Comparison of ENCODE assay signal across 22 mouse cellular contexts in the genomic region with DNA sequence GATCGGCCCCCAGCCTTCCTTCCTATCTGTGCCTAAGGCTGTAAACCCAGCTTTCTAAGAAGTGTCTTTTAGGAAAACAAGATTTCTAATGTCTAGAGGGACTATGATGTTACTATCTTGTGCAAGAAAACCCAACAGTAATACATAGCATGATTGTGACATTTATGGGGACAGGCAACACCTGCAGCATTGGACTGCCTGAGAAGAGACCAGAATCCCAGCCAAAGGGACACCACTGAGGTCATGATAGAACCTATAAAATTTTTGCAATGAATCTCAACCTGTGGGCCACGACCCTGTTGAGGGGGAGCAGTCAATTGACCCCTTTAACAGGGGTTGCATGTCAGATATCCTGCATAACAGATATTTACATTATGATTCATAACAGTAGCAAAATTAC.
"Had no signal": no experiment of that assay in that cellular context is flagged by ENCODE, and none has a peak within 500 bp of the region (broad histone marks: within the 10 kb centered on the region; RNA-seq: fewer than 3 reads in every experiment).

No protein-coding gene starts in this region.

- DNase-seq: kidney, adult 11 months; kidney, postnatal 25 days; left cerebral cortex, postnatal 4 days; liver, postnatal 0 days; lung, embryonic 14.5 days; right cerebral cortex, postnatal 25 days; spleen, adult 18-20 months; thymus, postnatal 25 days had no signal

- H3K27ac ChIP-seq: intestine, embryonic 15.5 days; limb, embryonic 12.5 days; limb, embryonic 15.5 days; liver, embryonic 14.5 days; macrophage; midbrain, embryonic 10.5 days; midbrain, embryonic 13.5 days; neural tube, embryonic 13.5 days; stomach, embryonic 15.5 days had no signal

- H3K4me2 ChIP-seq: intestine, embryonic 15.5 days; limb, embryonic 12.5 days; limb, embryonic 15.5 days; liver, embryonic 11.5 days; lung, embryonic 14.5 days; midbrain, embryonic 13.5 days; neural tube, embryonic 13.5 days; stomach, embryonic 15.5 days had no signal

- H3K4me3 ChIP-seq: intestine, embryonic 15.5 days; limb, embryonic 12.5 days; limb, embryonic 15.5 days; megakaryocyte, embryonic 14.5 days; midbrain, embryonic 10.5 days; midbrain, embryonic 13.5 days; myocyte; neural tube, embryonic 13.5 days; stomach, embryonic 15.5 days had no signal

- H3K27me3 ChIP-seq: intestine, embryonic 15.5 days; limb, embryonic 12.5 days; limb, embryonic 15.5 days; midbrain, embryonic 13.5 days; neural tube, embryonic 13.5 days; stomach, embryonic 15.5 days had no signal

- ATAC-seq: intestine, embryonic 15.5 days; liver, postnatal 0 days; lung, postnatal 0 days; midbrain, embryonic 13.5 days; midbrain, embryonic 16.5 days had no signal

- H3K36me3 ChIP-seq: intestine, embryonic 15.5 days; limb, embryonic 12.5 days; limb, embryonic 15.5 days; midbrain, embryonic 10.5 days; midbrain, embryonic 13.5 days; neural tube, embryonic 13.5 days; stomach, embryonic 15.5 days had no signal

- H3K9ac ChIP-seq: intestine, embryonic 15.5 days; limb, embryonic 12.5 days; limb, embryonic 15.5 days; liver, embryonic 14.5 days; liver, postnatal 0 days; lung, embryonic 14.5 days; midbrain, embryonic 13.5 days; neural tube, embryonic 13.5 days; stomach, embryonic 15.5 days had no signal

- H3K9me3 ChIP-seq: intestine, embryonic 15.5 days; limb, embryonic 12.5 days; limb, embryonic 15.5 days; midbrain, embryonic 10.5 days; midbrain, embryonic 13.5 days; neural tube, embryonic 13.5 days; stomach, embryonic 15.5 days had no signal
